Mouse (Mus musculus): ENCODE data around the gene Insyn1. TPM values are rescaled to one million over a fixed set of nuclear protein-coding genes. Genes with fewer than 3 reads are reported as not detected.

The Insyn1 gene
- polyA plus RNA-seq, 1 experiment from 2014 or later = 1.1 TPM

DNA sequence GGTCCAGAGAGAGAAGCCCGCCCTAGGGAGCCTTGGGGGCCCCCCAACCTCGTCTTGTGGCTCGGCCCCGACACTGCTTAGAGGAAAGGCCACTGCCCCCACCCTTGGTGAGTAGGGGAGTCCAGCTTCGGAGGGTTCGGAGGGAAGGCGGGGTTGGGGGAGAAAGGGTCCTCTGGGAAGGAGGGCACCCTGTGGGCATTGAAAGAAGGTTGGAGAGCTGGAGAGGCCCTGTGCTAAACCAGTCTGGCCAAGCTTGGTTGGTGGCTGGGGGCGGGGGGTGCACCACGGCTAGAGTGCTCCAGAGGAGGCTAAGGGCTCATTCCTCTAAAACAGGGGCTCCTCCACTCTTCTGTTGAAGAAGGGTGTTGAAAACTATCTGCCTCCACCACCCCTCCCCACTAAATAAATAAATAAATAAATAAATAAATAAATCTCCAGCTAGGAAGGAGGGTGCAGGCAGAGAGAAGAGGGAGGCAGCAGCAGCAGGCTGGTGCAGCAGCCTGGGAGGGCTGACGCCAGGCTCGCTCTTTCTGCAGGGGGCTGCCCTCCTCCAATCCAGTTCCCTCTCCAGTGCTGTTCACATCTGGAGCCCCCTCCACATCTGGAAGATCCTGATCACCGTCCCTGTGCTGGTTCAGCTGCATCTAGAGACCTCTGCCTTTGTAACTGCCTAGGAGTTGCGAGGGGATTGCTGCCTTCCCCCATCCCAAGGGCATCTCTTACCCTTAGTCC is 896 bp downstream of the Insyn1 start:
- Histone ChIP-seq H3K27ac (replicated peaks) (no peak overlapping the region), H3K9me3 (no peaks in the 10 kb centered on the region), H3K9ac (peak overlapping the region; percentile 88), H3K4me1 (peaks cover 22% of the 10 kb centered on the region), H3K36me3 (no peaks in the 10 kb centered on the region), H3K4me3 (peak overlapping the region; percentile 72), H3K27me3 (replicated peaks) (peaks cover 72% of the 10 kb centered on the region), H3K4me2 (peak overlapping the region; percentile 98)
- WGBS = 1% methylated on average over 13 of the region's 13 CpGs
- ATAC-seq (ENCODE audit: extremely low read depth, insufficient number of reproducible peaks, low FRiP score, low TSS enrichment) = no peak

DNA sequence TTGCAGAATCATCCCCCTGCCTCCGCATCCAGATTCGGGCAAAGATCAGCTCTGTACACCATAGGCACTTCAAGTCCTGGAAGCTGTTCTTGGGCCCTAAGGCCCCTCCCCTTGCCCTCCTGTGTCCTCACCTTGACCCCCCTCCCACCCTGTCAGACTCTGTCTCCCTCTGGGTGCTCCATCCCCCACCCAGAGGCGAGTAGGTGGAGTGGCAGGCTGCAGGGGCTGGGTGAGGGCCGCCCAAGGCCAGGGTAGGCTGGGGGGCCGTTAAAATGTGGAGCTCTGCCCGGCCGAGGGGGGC is 1.4 kb downstream of the Insyn1 start:
- Histone ChIP-seq H3K9me3 (no peaks in the 10 kb centered on the region), H3K27me3 (replicated peaks) (peaks cover 68% of the 10 kb centered on the region), H3K36me3 (no peaks in the 10 kb centered on the region), H3K27ac (replicated peaks) (no peak overlapping the region), H3K4me1 (peaks cover 22% of the 10 kb centered on the region), H3K4me2 (peak overlapping the region; percentile 98), H3K9ac (peak overlapping the region; percentile 88), H3K4me3 (peak overlapping the region; percentile 72)
- ATAC-seq (ENCODE audit: extremely low read depth, insufficient number of reproducible peaks, low FRiP score, low TSS enrichment) = no peak
- 14% methylated on average over 7 of the region's 7 CpGs for WGBS

DNA sequence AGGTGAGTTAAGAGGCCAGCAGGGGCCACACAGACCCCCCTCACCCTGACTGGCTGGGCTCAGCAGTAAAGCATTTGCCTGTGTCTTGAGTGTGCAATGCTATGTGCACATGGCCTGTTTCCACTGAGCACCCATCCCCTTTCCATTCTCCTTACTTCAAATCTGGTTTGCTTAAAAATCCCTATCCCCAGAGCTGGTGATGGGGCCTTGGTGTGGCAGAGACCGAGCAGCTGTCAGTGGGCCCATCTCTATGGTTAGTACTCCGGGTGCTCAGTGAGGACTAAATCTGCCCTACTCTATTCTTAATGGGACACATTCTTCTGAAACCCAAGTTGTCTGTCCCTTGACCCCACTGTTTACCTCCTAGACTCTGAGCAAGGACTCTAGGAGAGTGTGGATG is 2.0 kb downstream of the Insyn1 start:
- Histone ChIP-seq H3K27ac (replicated peaks) (no peak overlapping the region), H3K4me1 (peaks cover 22% of the 10 kb centered on the region), H3K4me2 (no peak overlapping the region), H3K9me3 (no peaks in the 10 kb centered on the region), H3K36me3 (no peaks in the 10 kb centered on the region), H3K9ac (no peak overlapping the region), H3K4me3 (0 out of 2 replicates have a peak overlapping the region, but pooled peaks have one; percentile 72), H3K27me3 (replicated peaks) (peaks cover 65% of the 10 kb centered on the region)
- 61% methylated on average over 2 of the region's 2 CpGs for WGBS
- no peak for ATAC-seq (ENCODE audit: extremely low read depth, insufficient number of reproducible peaks, low FRiP score, low TSS enrichment)

DNA sequence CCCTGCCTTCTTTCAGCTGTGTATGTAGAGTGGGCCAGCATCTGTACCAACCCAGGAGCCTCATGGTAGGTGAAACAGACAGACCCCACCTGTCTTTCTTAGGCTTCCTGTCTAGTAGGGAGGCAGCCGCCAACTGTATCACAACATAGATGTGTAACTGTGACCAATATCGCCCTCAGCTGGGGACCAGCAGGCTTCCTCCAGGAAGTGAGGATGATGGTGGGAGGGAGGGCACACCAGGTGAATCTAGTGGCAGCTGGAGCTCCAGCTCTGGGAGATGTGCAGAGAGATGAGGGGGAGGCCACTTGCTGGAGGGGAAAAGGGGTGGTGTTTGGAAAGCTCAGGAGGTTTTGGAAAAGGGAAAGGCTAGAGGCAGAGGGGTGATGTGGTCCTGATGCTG is 6.6 kb downstream of the Insyn1 start:
- Histone ChIP-seq H3K36me3 (no peaks in the 10 kb centered on the region), H3K9ac (no peak overlapping the region), H3K4me2 (no peak overlapping the region), H3K9me3 (no peaks in the 10 kb centered on the region), H3K4me1 (peaks cover 6% of the 10 kb centered on the region), H3K4me3 (no peak overlapping the region), H3K27ac (replicated peaks) (no peak overlapping the region), H3K27me3 (replicated peaks) (peaks cover 38% of the 10 kb centered on the region)
- no peak for ATAC-seq (ENCODE audit: extremely low read depth, insufficient number of reproducible peaks, low FRiP score, low TSS enrichment)
- WGBS = 57% methylated on average over 2 of the region's 2 CpGs

DNA sequence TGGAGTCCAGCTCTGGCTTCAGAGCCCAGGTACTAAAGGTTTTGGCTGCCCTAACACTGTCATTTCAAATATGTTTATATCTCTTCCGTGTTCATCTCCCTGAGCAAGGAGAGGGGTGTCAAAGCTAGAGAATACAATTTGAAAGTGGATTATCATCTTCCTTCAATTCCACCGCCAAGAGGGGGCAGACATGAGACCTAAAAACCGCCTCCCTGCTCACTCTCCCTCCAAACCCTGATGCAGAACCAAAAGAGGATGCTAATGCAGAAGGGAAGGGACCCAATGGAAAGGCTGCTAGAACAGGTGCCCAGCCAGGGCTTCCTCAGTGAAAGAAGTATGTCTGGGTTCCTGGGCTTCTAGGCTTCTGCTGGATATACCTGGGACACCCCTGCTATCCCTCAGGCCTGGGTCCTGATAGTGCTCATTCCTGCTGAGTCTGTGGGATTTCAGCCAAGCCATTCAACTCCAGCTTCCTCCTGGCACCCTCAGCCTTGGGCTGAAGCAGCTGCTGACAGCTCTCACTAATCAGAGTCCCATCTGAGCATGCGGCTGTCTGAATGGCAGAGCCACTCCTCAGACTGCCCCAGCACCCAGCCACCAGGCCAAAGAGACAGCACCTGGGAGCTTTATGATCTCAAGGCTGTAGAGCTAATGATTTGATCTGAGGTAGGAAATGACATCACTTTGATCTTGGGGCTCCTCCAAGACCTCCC is 8.2 kb downstream of the Insyn1 start:
- WGBS = 31% methylated on average over 4 of the region's 4 CpGs
- H3K27me3 ChIP-seq (replicated peaks) = peaks cover 23% of the 10 kb centered on the region
- no peak overlapping the region for H3K4me2 ChIP-seq

DNA sequence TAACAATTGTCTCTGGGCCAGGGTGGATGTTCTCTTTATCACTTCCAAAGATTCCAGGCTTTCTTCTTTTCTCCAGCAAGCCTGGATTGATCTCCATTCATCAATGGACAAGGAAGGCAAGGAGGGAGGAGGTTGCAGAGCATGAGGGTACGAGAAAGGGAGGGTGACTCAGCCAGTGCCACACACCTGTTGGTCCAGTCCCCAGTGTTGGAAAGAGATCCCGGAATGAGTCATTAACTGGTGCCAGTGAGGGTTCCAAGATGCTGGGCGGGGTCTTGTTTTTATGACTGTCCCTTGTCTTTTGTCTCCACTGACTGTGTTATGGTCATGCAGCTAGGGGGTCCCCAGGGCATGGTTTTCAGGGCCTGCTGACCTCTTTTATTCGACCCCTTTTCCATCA is 9.5 kb downstream of the Insyn1 start:
- 64% methylated on average over 4 of the region's 4 CpGs for WGBS
- Histone ChIP-seq H3K27ac (replicated peaks) (no peak overlapping the region), H3K4me1 (0 out of 2 replicates have a peak, but pooled peaks cover 3% of the 10 kb centered on the region), H3K4me2 (no peak overlapping the region), H3K27me3 (replicated peaks) (peaks cover 12% of the 10 kb centered on the region), H3K4me3 (no peak overlapping the region), H3K9ac (no peak overlapping the region), H3K36me3 (no peaks in the 10 kb centered on the region), H3K9me3 (no peaks in the 10 kb centered on the region)
- ATAC-seq (ENCODE audit: extremely low read depth, insufficient number of reproducible peaks, low FRiP score, low TSS enrichment) = no peak

More for the DNA sequence above, 8.2 kb downstream of the Insyn1 start:
- Histone ChIP-seq H3K27ac (replicated peaks) (no peak overlapping the region), H3K9ac (no peak overlapping the region), H3K9me3 (no peaks in the 10 kb centered on the region), H3K36me3 (no peaks in the 10 kb centered on the region), H3K4me1 (0 out of 2 replicates have a peak, but pooled peaks cover 3% of the 10 kb centered on the region), H3K4me3 (no peak overlapping the region)
- ATAC-seq (ENCODE audit: extremely low read depth, insufficient number of reproducible peaks, low FRiP score, low TSS enrichment) = no peak

DNA sequence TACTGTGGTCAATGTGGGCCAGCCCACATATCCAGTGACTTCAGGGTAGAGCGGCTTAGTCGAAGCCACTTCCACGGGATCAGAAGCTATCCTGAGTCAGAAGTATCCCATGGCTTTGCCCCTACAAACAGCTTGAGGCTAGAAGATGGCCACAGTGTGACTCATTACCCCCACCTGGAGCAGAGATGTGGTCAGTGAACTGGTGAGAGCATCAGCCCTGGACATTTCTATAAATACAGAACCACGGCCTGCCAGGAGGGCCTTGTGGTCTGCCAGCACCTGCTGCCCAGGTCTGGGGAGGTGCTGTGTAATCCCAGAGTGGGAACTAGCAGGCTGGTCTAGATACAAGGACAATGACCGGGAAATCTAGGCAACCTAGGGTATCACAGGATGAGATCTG is 12.5 kb downstream of the Insyn1 start:
- Histone ChIP-seq H3K27me3 (replicated peaks) (peaks cover 6% of the 10 kb centered on the region; the same call in 1 of the 2 replicates), H3K9me3 (no peaks in the 10 kb centered on the region), H3K36me3 (no peaks in the 10 kb centered on the region), H3K4me3 (no peak overlapping the region), H3K4me2 (no peak overlapping the region), H3K4me1 (0 out of 2 replicates have a peak, but pooled peaks cover 3% of the 10 kb centered on the region), H3K27ac (replicated peaks) (no peak overlapping the region), H3K9ac (no peak overlapping the region)
- WGBS = 79% methylated on average over 5 of the region's 5 CpGs
- no peak for ATAC-seq (ENCODE audit: extremely low read depth, insufficient number of reproducible peaks, low FRiP score, low TSS enrichment)

DNA sequence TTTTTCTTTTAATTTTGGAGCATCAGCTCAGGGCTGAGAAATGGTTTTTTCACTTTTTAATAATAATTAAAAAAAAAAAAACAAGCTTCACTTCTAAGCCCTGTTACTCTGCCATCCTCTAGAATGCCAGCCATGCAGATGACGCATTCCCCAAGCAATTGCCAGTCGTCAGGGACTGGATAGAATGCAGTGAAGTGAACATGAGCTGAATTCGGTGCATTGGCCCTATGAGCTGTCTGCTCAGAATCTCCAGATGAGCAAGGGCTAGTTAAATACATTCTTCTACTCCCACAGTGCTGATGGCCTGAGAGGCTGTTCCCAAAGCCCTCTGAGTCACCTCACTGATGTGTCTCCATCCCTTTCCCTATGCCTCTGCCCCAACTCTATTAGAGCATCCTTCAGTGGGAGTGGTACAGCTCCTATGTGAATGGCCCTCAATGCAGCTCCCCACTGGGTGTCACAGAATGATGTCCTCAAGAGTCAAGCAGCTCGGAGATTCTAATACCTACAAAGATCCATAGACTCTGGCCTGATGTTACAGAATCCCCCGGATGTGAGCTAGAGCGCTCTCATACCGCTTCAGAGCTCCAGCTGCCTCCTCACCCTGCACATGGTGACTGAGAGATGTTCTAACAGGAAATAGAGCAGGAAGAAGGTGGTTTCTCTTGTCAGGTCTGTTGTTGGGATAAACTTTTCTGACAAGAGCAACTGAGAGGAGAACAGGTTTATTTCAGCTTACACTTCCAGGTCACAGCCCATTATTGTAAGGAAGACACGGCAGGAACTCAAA is 19.0 kb downstream of the Insyn1 start:
- Histone ChIP-seq H3K27ac (replicated peaks) (no peak overlapping the region), H3K9me3 (no peaks in the 10 kb centered on the region), H3K36me3 (no peaks in the 10 kb centered on the region), H3K27me3 (replicated peaks) (peaks cover 6% of the 10 kb centered on the region; the same call in 1 of the 2 replicates), H3K9ac (no peak overlapping the region), H3K4me1 (no peaks in the 10 kb centered on the region), H3K4me2 (no peak overlapping the region), H3K4me3 (no peak overlapping the region)
- WGBS = 56% methylated on average over 8 of the region's 8 CpGs
- no peak for ATAC-seq (ENCODE audit: extremely low read depth, insufficient number of reproducible peaks, low FRiP score, low TSS enrichment)

DNA sequence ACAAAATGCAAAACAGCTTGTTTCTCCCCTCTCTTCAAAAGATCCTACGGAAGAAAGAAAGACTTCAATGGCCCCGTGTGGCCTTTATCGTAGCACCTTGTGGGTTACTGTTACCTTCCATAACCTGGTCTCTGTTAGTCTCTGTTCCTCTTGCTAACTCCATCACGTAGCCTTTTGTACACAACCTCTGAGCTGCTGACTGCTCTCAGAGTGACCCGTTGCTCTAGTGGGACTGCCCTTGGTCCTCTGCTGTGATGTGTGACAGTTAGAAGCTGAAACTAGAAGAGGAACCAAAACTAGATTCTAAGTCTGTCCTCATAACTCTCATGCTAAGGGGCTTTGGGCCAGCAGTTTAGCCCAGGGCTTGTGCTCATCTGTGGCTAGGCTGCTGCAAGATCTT is 22.0 kb downstream of the Insyn1 start:
- Histone ChIP-seq H3K9ac (no peak overlapping the region), H3K9me3 (no peaks in the 10 kb centered on the region), H3K36me3 (no peaks in the 10 kb centered on the region), H3K4me3 (no peak overlapping the region), H3K27me3 (replicated peaks) (peaks cover 6% of the 10 kb centered on the region), H3K4me2 (no peak overlapping the region), H3K4me1 (no peaks in the 10 kb centered on the region), H3K27ac (replicated peaks) (no peak overlapping the region)
- no peak for ATAC-seq (ENCODE audit: extremely low read depth, insufficient number of reproducible peaks, low FRiP score, low TSS enrichment)
- 74% methylated on average over 5 of the region's 5 CpGs for WGBS

DNA sequence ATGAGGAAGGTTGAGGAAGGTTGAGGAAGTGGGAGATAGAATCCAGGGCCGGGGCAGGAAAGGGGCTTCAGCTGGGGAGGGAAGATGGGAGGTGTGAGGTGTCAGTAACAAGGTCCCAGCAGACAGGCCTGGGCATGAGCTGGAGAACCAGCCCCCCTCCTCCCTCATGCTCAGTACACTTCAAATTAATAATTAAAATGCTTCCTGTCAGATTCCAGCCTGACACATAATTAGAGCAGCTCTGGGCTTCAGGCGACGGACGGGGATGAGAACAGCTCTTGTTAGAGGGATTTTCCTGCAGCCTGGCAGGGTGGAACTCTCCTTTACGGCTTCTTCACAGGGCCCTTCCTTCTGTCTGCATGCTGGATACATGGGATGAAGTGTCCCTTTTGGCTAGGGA is 25.3 kb downstream of the Insyn1 start:
- H3K4me1 ChIP-seq = 0 out of 2 replicates have a peak, but pooled peaks cover 4% of the 10 kb centered on the region
- no peaks in the 10 kb centered on the region for H3K9me3 ChIP-seq
- peaks cover 6% of the 10 kb centered on the region for H3K27me3 ChIP-seq (replicated peaks)
- WGBS = 45% methylated on average over 5 of the region's 5 CpGs
- H3K27ac ChIP-seq (replicated peaks) = no peak overlapping the region
- H3K4me3 ChIP-seq = no peak overlapping the region
- no peak overlapping the region for H3K4me2 ChIP-seq
- no peak overlapping the region for H3K9ac ChIP-seq
- H3K36me3 ChIP-seq = no peaks in the 10 kb centered on the region
- ATAC-seq (ENCODE audit: extremely low read depth, insufficient number of reproducible peaks, low FRiP score, low TSS enrichment) = no peak

DNA sequence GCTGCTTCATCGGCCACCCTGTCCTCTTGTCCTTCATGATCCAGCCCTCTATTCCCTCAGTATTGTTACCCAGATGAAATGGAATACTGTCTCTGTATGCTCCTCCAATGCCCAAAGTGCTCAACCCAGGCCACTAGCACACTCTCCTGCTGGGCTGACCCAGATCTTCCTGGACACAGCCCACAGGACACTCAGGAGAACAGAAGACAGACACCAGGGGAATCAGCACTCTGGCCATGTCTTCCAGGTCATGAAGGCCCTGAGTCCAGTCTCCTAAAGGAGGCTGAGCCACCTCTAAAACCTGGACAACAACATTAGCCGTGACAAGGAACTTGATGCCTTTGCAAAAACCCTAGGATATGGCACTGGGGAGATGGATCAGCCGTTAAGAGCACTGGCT is 28.1 kb downstream of the Insyn1 start:
- Histone ChIP-seq H3K4me2 (no peak overlapping the region), H3K27me3 (replicated peaks) (peaks cover 6% of the 10 kb centered on the region; the same call in 1 of the 2 replicates), H3K36me3 (no peaks in the 10 kb centered on the region), H3K4me1 (peaks cover 16% of the 10 kb centered on the region), H3K9ac (no peak overlapping the region), H3K4me3 (no peak overlapping the region), H3K27ac (replicated peaks) (no peak overlapping the region), H3K9me3 (no peaks in the 10 kb centered on the region)
- no peak for ATAC-seq (ENCODE audit: extremely low read depth, insufficient number of reproducible peaks, low FRiP score, low TSS enrichment)
- WGBS = 75% methylated on average over 3 of the region's 3 CpGs
